Mouse (Mus musculus) liver, postnatal 0 days (tissue): Measurements from ENCODE around the gene Gas2l3. TPM values are rescaled to one million over a fixed set of nuclear protein-coding genes. Genes with fewer than 3 reads are reported as not detected.

Experiments used
- ATAC-seq: fragments of 200-750 bp; cut with Nextera tagmentation; 2 replicates; pipeline ENCODE4 v1.8.0; 2017; ENCODE audit warnings: mild to moderate bottlenecking, moderate library complexity
- DNase-seq: peaks from one replicate; pipeline ENCODE4 v3.0.0-alpha.2; 2016
- H3K27ac ChIP-seq: fragments of 300-500 bp; sonication (generic); 2 replicates; pipeline ENCODE4 v1.5.1; 2014; ENCODE audit warnings: antibody characterized with exemption, moderate library complexity, mild to moderate bottlenecking, low read depth
- H3K27me3 ChIP-seq: fragments of 300-500 bp; sonication (generic); 2 replicates; pipeline ENCODE4 v1.6.1; 2014; ENCODE audit warnings: low read length, control low read depth, mixed read lengths; ENCODE audit not compliant: insufficient read depth
- H3K36me3 ChIP-seq: fragments of 300-500 bp; sonication (generic); replicated peaks from 2 replicates; pipeline ENCODE4 v1.6.1; 2014; ENCODE audit warnings: mild to moderate bottlenecking, control low read depth, low read length, moderate library complexity, mixed read lengths; ENCODE audit not compliant: insufficient read depth
- H3K4me1 ChIP-seq: fragments of 300-500 bp; sonication (generic); 2 replicates; pipeline ENCODE4 v1.6.1; 2014; ENCODE audit warnings: antibody characterized with exemption, mild to moderate bottlenecking, control low read depth; ENCODE audit not compliant: insufficient read depth
- H3K4me2 ChIP-seq: fragments of 300-500 bp; sonication (generic); 2 replicates; pipeline ENCODE4 v1.6.1; 2014; ENCODE audit warnings: low read depth, mild to moderate bottlenecking, low read length, moderate library complexity, mixed read lengths
- H3K4me3 ChIP-seq: fragments of 300-500 bp; sonication (generic); 2 replicates; pipeline ENCODE4 v1.5.1; 2014; ENCODE audit warnings: low read depth, low read length
- H3K9ac ChIP-seq: fragments of 300-500 bp; sonication (generic); replicated peaks from 2 replicates; pipeline ENCODE4 v1.6.1; 2014; ENCODE audit warnings: mild to moderate bottlenecking, moderate library complexity
- H3K9me3 ChIP-seq: fragments of 300-500 bp; sonication (generic); 2 replicates; pipeline ENCODE4 v1.6.1; 2016; ENCODE audit warnings: mild to moderate bottlenecking, control low read depth, low read length, mixed read lengths
- CTCF ChIP-seq: sonication (generic); IDR thresholded peaks from 2 replicates; pipeline ENCODE4 v1.5.1; 2016; ENCODE audit warnings: antibody characterized with exemption, low read depth
- EP300 ChIP-seq: IDR thresholded peaks from 2 replicates; pipeline ENCODE4 v1.6.1; 2016; ENCODE audit warnings: antibody characterized with exemption, low read depth, mild to moderate bottlenecking
- WGBS: fragments of 180-500 bp; shearing (Covaris S2); extraction: QIAGEN DNeasy Blood & Tissue Kit; methylation state at CpG from one replicate; pipeline ENCODE4 v1.1.7; 2014; ENCODE audit not compliant: insufficient replicate concordance; 5-methylcytosine and 5-hydroxymethylcytosine counted together
- polyA plus RNA-seq: library from polyadenylated mRNA; unstranded; fragments of >200 nt; fragmentation: Nextera tagmentation; extraction: Ambion mirVana; gene quantifications from 2 replicates; pipeline ENCODE4 v1.2.1, GENCODE M21; 2015

Gas2l3 gene
- 2.8 and 2.9 TPM in 2 replicates for polyA plus RNA-seq

DNA sequence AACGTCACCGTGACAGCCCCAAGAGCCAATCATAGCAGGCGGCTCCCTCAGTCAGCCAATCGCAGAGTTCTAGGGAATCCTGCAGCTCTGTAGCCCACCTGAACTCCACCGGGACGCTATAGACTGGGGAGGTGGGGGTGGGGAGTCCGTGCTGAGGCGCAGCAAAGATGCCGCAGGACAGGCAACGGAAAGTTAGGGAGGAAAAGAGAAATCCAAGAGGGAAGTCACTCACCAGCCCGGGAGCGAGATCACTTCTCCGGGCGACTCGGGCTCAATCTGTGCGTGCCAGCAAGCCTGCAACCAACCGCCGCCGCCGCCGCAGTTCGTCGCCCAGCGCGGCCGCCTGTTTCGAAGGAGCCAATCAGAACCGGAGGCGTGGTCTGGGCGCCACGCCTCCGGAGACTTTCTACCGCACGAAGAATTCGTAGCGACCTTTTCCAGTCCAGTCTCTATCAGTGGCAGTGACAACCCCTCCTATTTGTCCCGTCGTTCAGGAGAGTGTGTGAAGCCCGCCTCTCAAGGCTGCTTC lies at the start of gene Gas2l3:
Gene Gas2l3 (minus strand): TSS at position 345 of the 529 bp plus-strand sequence.
- Histone ChIP-seq H3K36me3 (peaks cover 5% of the 10 kb centered on the region; the same call in 1 of the 2 replicates), H3K4me3 (peak within 1 kb of the TSS; percentile 95), H3K9ac (peak within 1 kb of the TSS; percentile 86), H3K27me3 (no peaks in the 10 kb centered on the region), H3K4me2 (peak within 1 kb of the TSS; percentile 81), H3K9me3 (no peaks in the 10 kb centered on the region), H3K27ac (peak within 1 kb of the TSS; percentile 92), H3K4me1 (peaks cover 15% of the 10 kb centered on the region)
- ATAC-seq, result peak; percentile 96
- peak; percentile 92 for DNase-seq
- under 1% methylated on average over 39 of the region's 39 CpGs for WGBS
- TF ChIP-seq EP300 (no peak), CTCF (no peak)

DNA sequence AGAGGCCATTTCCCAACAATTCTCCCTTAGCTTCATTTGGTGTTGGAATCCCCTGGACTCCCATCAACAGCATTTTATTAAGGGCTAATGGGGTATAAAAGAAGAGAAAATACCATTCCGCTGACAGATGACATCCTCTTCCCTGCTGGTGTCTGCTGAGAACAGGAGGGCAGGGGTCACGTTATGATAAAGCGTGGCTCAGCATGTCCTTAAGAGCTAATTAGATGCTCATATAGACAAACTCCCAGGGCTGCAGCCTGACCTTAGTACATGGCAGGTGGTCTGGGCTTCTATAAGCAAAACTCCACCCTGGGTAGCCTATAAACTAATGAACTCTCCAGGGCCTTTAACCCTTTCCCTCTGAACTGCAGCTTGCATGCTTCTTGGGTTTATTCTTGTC lies 47.6 kb upstream of the Gas2l3 start:
- Histone ChIP-seq H3K4me1 (no peaks in the 10 kb centered on the region), H3K4me2 (no peak overlapping the region), H3K27me3 (no peaks in the 10 kb centered on the region), H3K9me3 (no peaks in the 10 kb centered on the region), H3K4me3 (no peak overlapping the region), H3K9ac (no peak overlapping the region), H3K27ac (no peak overlapping the region), H3K36me3 (peaks cover 3% of the 10 kb centered on the region; the same call in 1 of the 2 replicates)
- 79% methylated on average over 3 of the region's 3 CpGs for WGBS
- ATAC-seq (no peak), DNase-seq (no peak)
- TF ChIP-seq CTCF (no peak), EP300 (no peak)

- Histone ChIP-seq H3K9me3 (no peaks in the 10 kb centered on the region), H3K9ac (no peak overlapping the region), H3K4me1 (peaks cover 2% of the 10 kb centered on the region), H3K4me3 (no peak overlapping the region), H3K4me2 (no peak overlapping the region), H3K27ac (no peak overlapping the region), H3K27me3 (no peaks in the 10 kb centered on the region), H3K36me3 (peaks cover 3% of the 10 kb centered on the region; the same call in 1 of the 2 replicates)
- TF ChIP-seq EP300 (no peak), CTCF (no peak)
- no peak for ATAC-seq
- DNase-seq, result no peak
- 83% methylated on average over 3 of the region's 3 CpGs for WGBS
These were observed 46.5 kb upstream of the Gas2l3 start for GRCm38 (mm10) chr10:89490250-89490649.

- Histone ChIP-seq H3K4me2 (no peak overlapping the region), H3K4me3 (no peak overlapping the region), H3K9me3 (no peaks in the 10 kb centered on the region), H3K4me1 (peaks cover 8% of the 10 kb centered on the region), H3K9ac (no peak overlapping the region), H3K27ac (no peak overlapping the region), H3K36me3 (peaks cover 3% of the 10 kb centered on the region; the same call in 1 of the 2 replicates), H3K27me3 (no peaks in the 10 kb centered on the region)
- ATAC-seq, result no peak
- TF ChIP-seq EP300, result no peak
- TF ChIP-seq CTCF, result 0 out of 2 replicates have a peak, but pooled peaks have one; percentile 26
- WGBS, result 55% methylated on average over 4 of the region's 4 CpGs
- DNase-seq, result no peak
These were observed 45.7 kb upstream of the Gas2l3 start for GRCm38 (mm10) chr10:89489459-89489858.

DNA sequence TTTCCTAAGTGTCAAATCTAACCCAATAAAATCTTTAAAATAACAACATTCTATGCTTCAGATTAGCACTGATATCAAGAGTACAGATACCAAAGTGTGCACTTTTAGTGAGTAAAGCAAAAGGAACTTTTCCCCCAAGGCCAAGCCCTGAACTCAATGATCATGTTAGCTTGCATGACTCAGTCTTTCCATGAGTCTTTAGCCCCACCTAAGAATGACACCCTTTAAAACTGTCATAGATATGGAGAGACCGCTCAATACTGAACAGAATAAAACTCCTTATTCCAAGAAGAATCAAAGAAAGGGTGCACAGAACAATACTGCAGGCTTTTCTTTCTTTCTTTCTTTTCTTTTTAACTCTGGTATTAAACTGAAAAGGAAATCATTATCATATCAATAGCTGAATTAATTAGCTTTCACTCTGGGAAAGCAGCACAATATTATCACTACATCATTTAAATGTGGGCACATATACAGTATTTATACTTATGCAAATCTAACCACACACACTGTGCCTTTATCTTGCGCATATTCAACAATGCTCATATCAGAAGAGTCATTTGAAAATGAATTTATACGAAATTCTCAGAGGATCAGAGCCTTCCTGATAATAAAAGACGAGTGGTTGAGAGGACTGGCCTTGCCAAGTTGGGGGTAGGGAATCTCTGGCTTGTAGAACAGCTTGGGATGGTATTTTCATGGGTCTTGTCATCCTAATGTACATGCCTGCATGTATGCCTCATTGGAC lies 43.4 kb upstream of the Gas2l3 start:
- TF ChIP-seq EP300 (no peak), CTCF (no peak)
- WGBS, result 63% methylated on average over 4 of the region's 4 CpGs
- Histone ChIP-seq H3K9me3 (no peaks in the 10 kb centered on the region), H3K4me3 (no peak overlapping the region), H3K27me3 (no peaks in the 10 kb centered on the region), H3K9ac (no peak overlapping the region), H3K36me3 (no peaks in the 10 kb centered on the region), H3K4me1 (peaks cover 8% of the 10 kb centered on the region), H3K27ac (no peak overlapping the region), H3K4me2 (no peak overlapping the region)
- DNase-seq (no peak), ATAC-seq (no peak)

DNA sequence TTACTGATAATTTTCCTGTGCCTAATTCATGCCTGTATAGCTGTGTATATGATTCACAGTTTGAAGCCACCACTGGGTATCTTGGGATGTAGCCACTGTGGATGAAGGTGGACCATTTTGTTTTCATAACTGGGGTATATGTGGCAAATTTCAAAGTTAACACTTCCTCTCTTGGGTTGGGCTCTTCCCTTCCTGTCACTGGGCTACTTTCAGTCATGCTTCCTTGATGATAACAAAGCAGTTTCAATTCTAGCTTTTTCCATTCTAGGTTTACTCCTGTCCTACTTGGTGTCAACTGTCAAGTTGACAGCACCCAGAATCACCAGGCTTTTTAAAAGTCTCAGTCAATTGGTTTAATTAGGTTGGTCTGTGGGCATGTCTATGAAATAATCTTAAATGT lies 41.1 kb upstream of the Gas2l3 start:
- DNase-seq (no peak), ATAC-seq (no peak)
- Histone ChIP-seq H3K4me3 (no peak overlapping the region), H3K27me3 (no peaks in the 10 kb centered on the region), H3K9me3 (no peaks in the 10 kb centered on the region), H3K4me1 (peaks cover 8% of the 10 kb centered on the region), H3K4me2 (no peak overlapping the region), H3K27ac (no peak overlapping the region), H3K9ac (no peak overlapping the region), H3K36me3 (0 out of 2 replicates have a peak, but pooled peaks cover 3% of the 10 kb centered on the region)
- TF ChIP-seq EP300 (no peak), CTCF (no peak)
